In the genomic region with DNA sequence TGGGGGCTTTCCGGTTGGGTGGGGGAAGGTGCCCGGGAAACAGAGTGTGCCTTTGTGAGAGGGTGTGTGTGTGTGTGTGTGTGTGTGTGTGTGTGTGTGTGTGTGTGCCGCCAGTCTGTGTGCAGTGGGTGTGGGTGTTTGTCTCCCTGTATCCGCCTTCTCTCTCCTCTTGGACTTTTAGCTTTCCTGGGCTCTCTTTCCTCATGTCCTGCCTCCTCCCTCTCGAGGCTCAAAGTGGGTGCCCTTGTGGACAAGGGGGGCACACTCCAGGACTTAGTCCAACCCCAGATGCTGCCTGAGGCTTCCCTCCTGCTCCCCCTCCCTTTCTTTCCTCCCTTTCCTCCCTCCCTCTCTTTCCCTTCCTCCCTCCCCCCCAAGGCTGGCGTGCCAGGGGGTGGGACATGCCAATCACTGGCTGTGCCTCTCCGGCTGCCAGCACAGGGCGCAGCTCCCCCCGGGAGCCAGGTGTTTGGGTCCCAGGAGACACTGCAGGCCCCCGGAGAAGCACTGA, we compare ENCODE assay signal across 12 mouse cellular contexts. TPM values are rescaled to one million over a fixed set of nuclear protein-coding genes. Genes with fewer than 3 reads are reported as not detected.
A peak's percentile ranks its signal among the peaks of the same experiment; 100 is the strongest.
DNase-seq lines count a peak whose midpoint lies in the region; ATAC-seq and TF ChIP-seq lines count a peak whose summit lies in the region.
"Had no signal": no experiment of that assay in that cellular context is flagged by ENCODE, and none has a peak within 500 bp of the region (broad histone marks: within the 10 kb centered on the region; RNA-seq: fewer than 3 reads in every experiment).

No protein-coding gene starts in this region.

- H3K27ac ChIP-seq in lung, embryonic 16.5 days (ENCODE audit: low read length), result no peak overlapping the region
- no peak overlapping the region for H3K27ac ChIP-seq in gastrocnemius, adult 2 months

- H3K4me3 ChIP-seq in lung, embryonic 16.5 days (ENCODE audit: low read length), result no peak overlapping the region
- H3K4me3 ChIP-seq in gastrocnemius, adult 2 months, result no peak overlapping the region
- H3K4me3 ChIP-seq: myocyte had no signal

- no peaks in the 10 kb centered on the region for H3K9me3 ChIP-seq in lung, embryonic 16.5 days (ENCODE audit: control insufficient read depth, low read length)
- H3K9me3 ChIP-seq: G1E had no signal

- intact Hi-C loops in gastrocnemius, adult 2 months (cut with DNase I), result no loop called here

- no peaks in the 10 kb centered on the region for H3K27me3 ChIP-seq in lung, embryonic 16.5 days (ENCODE audit: control insufficient read depth, insufficient read depth, low read depth, low read length)

- peaks cover 8% of the 10 kb centered on the region for H3K4me1 ChIP-seq in lung, embryonic 16.5 days (replicated peaks; ENCODE audit: control insufficient read depth, insufficient read depth, low read length)

- TF ChIP-seq CTCF in gastrocnemius, adult 2 months (IDR thresholded peaks at IDR 0.05), result no peak

- ATAC-seq in lung, embryonic 16.5 days (ENCODE audit: low read depth), result peak; percentile 27; the same call in 1 of the 2 replicates
- peak; percentile 32 for ATAC-seq in frontal cortex, adult (ENCODE audit: low TSS enrichment)

- no peak for DNase-seq in lung, postnatal 10 days
- DNase-seq in layer of hippocampus, postnatal 36 days, result peak; percentile 88
- DNase-seq in right cerebral cortex, postnatal 36 days (ENCODE audit: low spot score in 2 of 2), result peak; percentile 71 to 76
- no peak for DNase-seq in adrenal gland, postnatal 25 days
- no peak for DNase-seq in gastrocnemius, adult 2 months
- no peak for DNase-seq in gastrocnemius, adult 18-20 months (ENCODE audit: low spot score)
- DNase-seq: embryo, embryonic 11 days; kidney, postnatal 36 days had no signal

- H3K4me2 ChIP-seq in lung, embryonic 16.5 days (ENCODE audit: low read depth, low read length), result peak overlapping the region; percentile 30; the same call in 1 of the 2 replicates

- 31% methylated on average over 10 of the region's 10 CpGs for WGBS in lung, embryonic 16.5 days

- no peaks in the 10 kb centered on the region for H3K36me3 ChIP-seq in lung, embryonic 16.5 days (ENCODE audit: control insufficient read depth, insufficient read depth, low read length)
- H3K36me3 ChIP-seq: G1E had no signal

- no peak overlapping the region for H3K9ac ChIP-seq in lung, embryonic 16.5 days (ENCODE audit: low read length)

RNA-seq across cellular contexts. Expression of a gene that starts 0.4 kb away (rescaled TPM):
- polyA plus RNA-seq in lung, embryonic 16.5 days (2015; fragmentation: Nextera tagmentation; extraction: Ambion mirVana), result 0.10 and 0.21 TPM in 2 replicates
- 100 to 1,000 TPM; 172 to 186 TPM for total RNA-seq in layer of hippocampus, postnatal 36 days (2021)
- total RNA-seq in adrenal gland, postnatal 25 days (2021), result 1.6 and 2.4 TPM in 2 replicates
- total RNA-seq in gastrocnemius, adult 2 months (2021), result not detected
- not detected for total RNA-seq in gastrocnemius, adult 18-20 months (2021)
- polyA plus RNA-seq: myocyte had no signal

RNA-seq across cellular contexts. Expression of a gene that starts 46.1 kb away (rescaled TPM):
- polyA plus RNA-seq in lung, embryonic 16.5 days (2015; fragmentation: Nextera tagmentation; extraction: Ambion mirVana), result not detected in 2 replicates
- total RNA-seq in layer of hippocampus, postnatal 36 days (2021), result 1 to 10 TPM; 1.7 to 2.1 TPM
- total RNA-seq in adrenal gland, postnatal 25 days (2021), result not detected in 2 replicates
- total RNA-seq in gastrocnemius, adult 2 months (2021), result not detected
- not detected for total RNA-seq in gastrocnemius, adult 18-20 months (2021)
- polyA plus RNA-seq: G1E, myocyte had no signal

RNA-seq across cellular contexts. Expression of a gene that starts 59.2 kb away (rescaled TPM):
- 77.0 and 78.8 TPM in 2 replicates for polyA plus RNA-seq in lung, embryonic 16.5 days (2015; fragmentation: Nextera tagmentation; extraction: Ambion mirVana)
- total RNA-seq in layer of hippocampus, postnatal 36 days (2021), result 100 to 1,000 TPM; 146 to 149 TPM
- total RNA-seq in adrenal gland, postnatal 25 days (2021), result 269 and 403 TPM in 2 replicates
- 10 to 100 TPM; 33.9 to 35.1 TPM for total RNA-seq in gastrocnemius, adult 2 months (2021)
- 10 to 100 TPM; 30.2 to 37.3 TPM for total RNA-seq in gastrocnemius, adult 18-20 months (2021)

Comparison
In these comparisons a context has a peak if more than half of its experiments do, and no peak if none do; other contexts are left out.
1. DNase-seq: peak in layer of hippocampus, postnatal 36 days (2 of 2) and right cerebral cortex, postnatal 36 days (2 of 2); none in lung, postnatal 10 days (single experiment), adrenal gland, postnatal 25 days (single experiment), gastrocnemius, adult 2 months (single experiment) and gastrocnemius, adult 18-20 months (single experiment).
2. RNA of a gene that starts 0.4 kb away (total RNA-seq): 172 to 186 TPM in layer of hippocampus, postnatal 36 days; 1.6 to 2.4 TPM in adrenal gland, postnatal 25 days, not detected in gastrocnemius, adult 2 months and not detected in gastrocnemius, adult 18-20 months; every median in the first group is over 10 times any median in the second.